Mouse (Mus musculus) thymus, adult 2 months (tissue): ENCODE data around the gene Ift140. TPM values are rescaled to one million over a fixed set of nuclear protein-coding genes. Genes with fewer than 3 reads are reported as not detected.

Experiments used
- DNase-seq: peaks from one replicate; pipeline ENCODE4 v3.0.0; 2021
- H3K27ac ChIP-seq: fragments of 200-500 bp; 2 replicates; pipeline ENCODE4 v1.5.1; 2012; ENCODE audit warnings: low read length, control low read depth; ENCODE audit not compliant: control insufficient read depth, insufficient read depth
- H3K27me3 ChIP-seq: fragments of 200-500 bp; 2 replicates; pipeline ENCODE4 v1.6.1; 2012; ENCODE audit warnings: mild to moderate bottlenecking, low read length, moderate library complexity, mixed read lengths; ENCODE audit not compliant: control insufficient read depth, insufficient read depth
- H3K36me3 ChIP-seq: fragments of 200-500 bp; 2 replicates; pipeline ENCODE4 v1.6.1; 2012; ENCODE audit warnings: mild to moderate bottlenecking, low read length, moderate library complexity; ENCODE audit not compliant: control insufficient read depth, insufficient read depth
- H3K4me1 ChIP-seq: fragments of 200-500 bp; replicated peaks from 2 replicates; pipeline ENCODE4 v1.6.1; 2012; ENCODE audit warnings: low read length; ENCODE audit not compliant: control insufficient read depth, insufficient read depth
- H3K4me3 ChIP-seq: fragments of 200-500 bp; 2 replicates; pipeline ENCODE4 v1.5.1; 2012; ENCODE audit warnings: mild to moderate bottlenecking, low read length, control low read depth, moderate library complexity; ENCODE audit not compliant: control insufficient read depth, insufficient read depth
- CTCF ChIP-seq: fragments of 200-500 bp; IDR thresholded peaks from 2 replicates; pipeline ENCODE4 v1.5.1; 2012; ENCODE audit warnings: mild to moderate bottlenecking, control low read depth, low read length, moderate library complexity, borderline replicate concordance; ENCODE audit not compliant: control insufficient read depth, poor library complexity, insufficient read depth; ENCODE audit errors: extremely low read depth
- POLR2A ChIP-seq: fragments of 200-500 bp; IDR thresholded peaks from 2 replicates; pipeline ENCODE4 v1.6.1; 2012; ENCODE audit warnings: mild to moderate bottlenecking, low read length, control low read depth, moderate library complexity; ENCODE audit not compliant: control insufficient read depth, poor library complexity, insufficient read depth; ENCODE audit errors: extremely low read depth
- WGBS: fragments of 180-500 bp; shearing (Covaris S2); methylation state at CpG from one replicate; pipeline ENCODE4 v1.1.7; 2018; 5-methylcytosine and 5-hydroxymethylcytosine counted together
- polyA plus RNA-seq: library from polyadenylated mRNA; depleted of rRNA; stranded (reverse); fragments of >200 nt; gene quantifications from 2 replicates; pipeline ENCODE4 v1.2.3, GENCODE M21; 2012; rRNA removed

The Ift140 gene
- 17.0 and 22.6 TPM in 2 replicates for polyA plus RNA-seq

GRCm38 (mm10) chr17:25015655-25016291 is at the start of gene Ift140, which contains the start of gene Cramp1l:
TSS of gene Ift140 (plus strand) at chr17:25016085.
TSS of gene Cramp1l (minus strand) at chr17:25015788.
- peak; percentile 42 for TF ChIP-seq POLR2A
- peak; percentile 66; the same call in 1 of the 2 replicates for TF ChIP-seq CTCF
- no peaks in the 10 kb centered on the region for H3K27me3 ChIP-seq
- H3K36me3 ChIP-seq = peaks cover 4% of the 10 kb centered on the region; the same call in 1 of the 2 replicates
- H3K27ac ChIP-seq = peak within 1 kb of the TSS; percentile 56
- peak; percentile 97 for DNase-seq
- under 1% methylated on average over 62 of the region's 62 CpGs for WGBS
- H3K4me1 ChIP-seq = no peaks in the 10 kb centered on the region; the same call in 1 of the 2 replicates
- H3K4me3 ChIP-seq = peak within 1 kb of the TSS; percentile 62

GRCm38 (mm10) chr17:24987221-24987620 is 28.7 kb upstream of the Ift140 start:
- TF ChIP-seq CTCF (no peak), POLR2A (no peak)
- Histone ChIP-seq H3K27me3 (no peaks in the 10 kb centered on the region), H3K4me3 (no peak overlapping the region), H3K4me1 (no peaks in the 10 kb centered on the region), H3K36me3 (peaks cover 81% of the 10 kb centered on the region), H3K27ac (no peak overlapping the region)
- WGBS = 98% methylated on average over 6 of the region's 6 CpGs
- DNase-seq = no peak

GRCm38 (mm10) chr17:24994721-24995120 is 21.2 kb upstream of the Ift140 start:
- no peak for DNase-seq
- TF ChIP-seq CTCF = no peak
- TF ChIP-seq POLR2A = no peak
- H3K4me1 ChIP-seq = no peaks in the 10 kb centered on the region
- H3K36me3 ChIP-seq = peaks cover 84% of the 10 kb centered on the region
- no peaks in the 10 kb centered on the region for H3K27me3 ChIP-seq
- 95% methylated on average over 6 of the region's 6 CpGs for WGBS
- H3K27ac ChIP-seq = no peak overlapping the region
- no peak overlapping the region for H3K4me3 ChIP-seq

- Histone ChIP-seq H3K4me1 (no peaks in the 10 kb centered on the region), H3K36me3 (peaks cover 39% of the 10 kb centered on the region), H3K4me3 (no peak overlapping the region), H3K27ac (no peak overlapping the region), H3K27me3 (no peaks in the 10 kb centered on the region)
- no peak for DNase-seq
- no peak for TF ChIP-seq POLR2A
- no peak for TF ChIP-seq CTCF
- over 99% methylated on average over 3 of the region's 3 CpGs for WGBS
Observed at GRCm38 (mm10) chr17:25005102-25005501, 10.8 kb upstream of the Ift140 start.

GRCm38 (mm10) chr17:25007480-25007879 is 8.4 kb upstream of the Ift140 start:
- TF ChIP-seq CTCF (no peak), POLR2A (no peak)
- DNase-seq = no peak
- Histone ChIP-seq H3K27ac (no peak overlapping the region), H3K36me3 (peaks cover 40% of the 10 kb centered on the region), H3K4me3 (no peak overlapping the region), H3K27me3 (no peaks in the 10 kb centered on the region), H3K4me1 (no peaks in the 10 kb centered on the region)

- peak; percentile 45 for DNase-seq
- WGBS = under 1% methylated on average over 80 of the region's 81 CpGs
Observed at GRCm38 (mm10) chr17:25013606-25014501, 2.0 kb upstream of the Ift140 start.

More at GRCm38 (mm10) chr17:25013606-25014501, 2.0 kb upstream of the Ift140 start:
- Histone ChIP-seq H3K27me3 (no peaks in the 10 kb centered on the region), H3K27ac (peak overlapping the region; percentile 45; the same call in 1 of the 2 replicates), H3K36me3 (peaks cover 14% of the 10 kb centered on the region), H3K4me3 (peak overlapping the region; percentile 100), H3K4me1 (no peaks in the 10 kb centered on the region; the same call in 1 of the 2 replicates)
- TF ChIP-seq POLR2A (no peak), CTCF (peak; percentile 18; the same call in 1 of the 2 replicates)
